Mouse (Mus musculus): ENCODE results near the gene Cox8b. TPM values are rescaled to one million over a fixed set of nuclear protein-coding genes. Genes with fewer than 3 reads are reported as not detected.

Gene Cox8b
- polyA plus RNA-seq, 1 experiment = not detected

DNA sequence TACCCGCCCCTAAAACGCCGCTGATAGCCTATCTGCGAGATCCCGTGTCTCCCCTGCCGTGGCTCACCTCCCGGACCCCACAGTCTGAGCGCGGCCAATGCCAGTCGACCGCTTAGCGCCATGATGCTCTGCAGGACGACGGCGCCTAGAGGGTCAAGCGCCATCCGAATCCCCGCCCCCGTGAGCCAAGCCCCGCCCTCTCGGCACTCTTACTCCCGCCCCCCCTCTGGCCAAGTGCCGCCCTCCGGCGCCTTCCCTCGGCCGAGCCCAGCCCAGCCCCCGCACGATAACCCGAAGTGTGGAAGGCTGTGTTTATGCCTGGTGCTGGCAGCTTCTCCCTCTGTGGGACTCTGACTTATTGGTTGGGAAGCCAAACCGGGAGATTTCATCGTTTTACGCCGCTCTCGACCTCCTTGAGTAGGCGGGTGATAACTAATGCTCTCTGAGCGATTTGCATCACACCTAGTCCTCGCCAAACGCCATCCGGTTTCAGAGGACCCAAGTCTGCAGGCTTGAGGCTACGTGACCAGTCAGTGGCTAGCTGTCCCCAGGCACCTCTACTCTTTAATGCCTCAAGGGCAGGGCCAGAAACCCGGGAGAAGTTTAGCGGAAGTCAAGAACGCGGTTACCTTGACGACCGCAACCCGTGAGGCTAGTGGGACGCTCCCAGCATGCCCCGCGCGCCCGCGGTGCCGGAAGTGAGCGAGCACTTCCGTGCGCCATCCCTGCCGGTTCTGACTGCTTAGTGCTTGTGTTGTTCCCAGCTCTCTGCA, 18.4 kb downstream of the Cox8b start, which contains the start of the genes Psmd13 and Sirt3:
Gene Psmd13, plus strand, starts transcription at position 273 of the 773 bp plus-strand sequence.
Gene Sirt3, minus strand, starts transcription at position 614 of the 773 bp plus-strand sequence.
- Histone ChIP-seq H3K27me3 (ENCODE audit: control insufficient read depth) (no peaks in the 10 kb centered on the region), H3K9me3 (ENCODE audit: control insufficient read depth, low read length) (no peaks in the 10 kb centered on the region), H3K36me3 (ENCODE audit: control insufficient read depth) (peaks cover 53% of the 10 kb centered on the region), H3K4me1 (ENCODE audit: control insufficient read depth) (peaks cover 50% of the 10 kb centered on the region), H3K4me3 (replicated peaks) (peak within 1 kb of the TSS; percentile 87)
- TF ChIP-seq GATA1 (IDR thresholded peaks at IDR 0.05; ENCODE audit: low read length) (no peak), TAL1 (IDR thresholded peaks at IDR 0.05; ENCODE audit: low read length) (no peak)

DNA sequence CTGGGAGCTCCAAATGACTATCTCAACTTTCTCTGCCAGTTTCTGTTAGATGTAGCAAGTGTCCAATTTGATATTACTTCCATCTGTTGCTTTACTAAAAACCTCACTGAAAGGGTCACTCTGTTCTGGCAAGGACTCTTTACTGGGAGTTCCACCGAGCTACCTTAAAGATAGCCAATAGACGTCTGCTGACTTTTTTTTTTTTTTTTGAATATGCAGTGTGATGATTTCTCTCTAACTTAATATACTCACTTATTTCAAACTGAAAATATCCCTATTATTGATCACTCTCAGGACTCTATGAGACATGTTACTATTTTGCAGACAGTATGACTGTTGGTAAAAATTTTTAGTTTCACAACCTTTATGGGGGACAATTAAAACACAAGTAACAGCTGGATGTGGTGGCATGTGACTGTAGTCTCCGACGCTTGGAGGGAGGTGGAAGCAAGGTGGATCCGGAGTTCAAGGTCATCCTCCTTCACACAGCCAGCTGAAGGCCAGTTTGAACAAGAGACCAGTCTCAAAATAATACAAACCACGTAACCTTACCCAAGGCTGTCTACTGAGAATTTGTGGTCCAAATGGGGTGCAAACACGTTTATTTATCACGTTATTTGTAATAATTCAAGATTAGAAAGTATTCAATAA, 19.3 kb downstream of the Cox8b start:
- Histone ChIP-seq H3K4me3 (replicated peaks) (peak overlapping the region; percentile 87), H3K9me3 (ENCODE audit: control insufficient read depth, low read length) (no peaks in the 10 kb centered on the region), H3K4me1 (ENCODE audit: control insufficient read depth) (peaks cover 50% of the 10 kb centered on the region), H3K27me3 (ENCODE audit: control insufficient read depth) (no peaks in the 10 kb centered on the region), H3K36me3 (ENCODE audit: control insufficient read depth) (peaks cover 53% of the 10 kb centered on the region)
- TF ChIP-seq TAL1 (IDR thresholded peaks at IDR 0.05; ENCODE audit: low read length) (no peak), GATA1 (IDR thresholded peaks at IDR 0.05; ENCODE audit: low read length) (no peak)

DNA sequence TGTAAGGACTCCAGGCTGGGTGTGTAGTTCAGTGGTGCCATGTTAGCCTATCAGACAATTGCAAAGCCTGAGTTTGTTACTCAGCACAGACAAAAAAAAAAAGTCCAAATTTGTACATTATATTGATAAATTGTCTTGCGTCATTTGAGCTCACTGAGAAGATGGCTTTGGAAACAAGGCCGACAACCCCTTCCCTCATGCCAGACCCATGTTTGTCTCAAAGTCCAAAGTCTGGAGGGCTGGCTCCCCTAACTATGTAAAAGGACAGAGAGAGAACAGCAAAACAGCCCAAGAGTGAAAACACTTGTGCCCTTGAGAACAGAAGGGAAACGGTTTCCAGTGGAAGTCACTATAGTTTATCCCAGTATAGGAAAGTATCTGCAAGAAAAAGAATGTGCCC, 19.8 kb downstream of the Cox8b start:
- Histone ChIP-seq H3K36me3 (ENCODE audit: control insufficient read depth) (peaks cover 52% of the 10 kb centered on the region), H3K9me3 (ENCODE audit: control insufficient read depth, low read length) (no peaks in the 10 kb centered on the region), H3K4me1 (ENCODE audit: control insufficient read depth) (peaks cover 50% of the 10 kb centered on the region), H3K27me3 (ENCODE audit: control insufficient read depth) (no peaks in the 10 kb centered on the region), H3K4me3 (replicated peaks) (peak overlapping the region; percentile 87)
- no peak for TF ChIP-seq TAL1 (IDR thresholded peaks at IDR 0.05; ENCODE audit: low read length)
- TF ChIP-seq GATA1 (IDR thresholded peaks at IDR 0.05; ENCODE audit: low read length) = no peak

DNA sequence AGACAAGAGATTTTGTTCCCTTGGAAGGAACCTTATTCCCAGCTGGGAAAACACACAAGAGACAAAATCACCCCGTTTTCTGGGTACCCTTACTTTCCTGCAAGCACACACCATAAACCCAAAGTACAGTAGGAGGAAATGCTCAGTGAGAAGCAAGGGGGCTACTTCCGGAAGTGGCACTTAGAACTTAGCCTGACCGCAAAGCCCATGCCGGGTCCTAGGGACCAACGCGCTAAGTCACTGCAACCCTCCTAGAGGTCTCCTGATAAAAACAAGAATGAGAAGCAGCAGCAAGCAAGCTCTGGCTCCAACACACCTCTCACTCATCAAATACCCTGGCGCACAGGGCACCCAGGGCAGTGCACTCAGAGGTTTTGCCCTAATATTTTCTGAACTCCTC, 20.9 kb downstream of the Cox8b start:
- Histone ChIP-seq H3K36me3 (ENCODE audit: control insufficient read depth) (peaks cover 53% of the 10 kb centered on the region), H3K27me3 (ENCODE audit: control insufficient read depth) (no peaks in the 10 kb centered on the region), H3K4me1 (ENCODE audit: control insufficient read depth) (peaks cover 50% of the 10 kb centered on the region), H3K4me3 (replicated peaks) (peak overlapping the region; percentile 29), H3K9me3 (ENCODE audit: control insufficient read depth, low read length) (no peaks in the 10 kb centered on the region)
- TF ChIP-seq GATA1 (IDR thresholded peaks at IDR 0.05; ENCODE audit: low read length) (no peak), TAL1 (IDR thresholded peaks at IDR 0.05; ENCODE audit: low read length) (no peak)

- Histone ChIP-seq H3K9me3 (ENCODE audit: control insufficient read depth, low read length) (no peaks in the 10 kb centered on the region), H3K27me3 (ENCODE audit: control insufficient read depth) (no peaks in the 10 kb centered on the region), H3K4me3 (replicated peaks) (no peak overlapping the region), H3K4me1 (ENCODE audit: control insufficient read depth) (peaks cover 36% of the 10 kb centered on the region), H3K36me3 (ENCODE audit: control insufficient read depth) (peaks cover 57% of the 10 kb centered on the region)
- TF ChIP-seq GATA1 (IDR thresholded peaks at IDR 0.05; ENCODE audit: low read length) (no peak), TAL1 (IDR thresholded peaks at IDR 0.05; ENCODE audit: low read length) (no peak)
Observed at GRCm38 (mm10) chr7:140877364-140877763, 22.9 kb downstream of the Cox8b start.

DNA sequence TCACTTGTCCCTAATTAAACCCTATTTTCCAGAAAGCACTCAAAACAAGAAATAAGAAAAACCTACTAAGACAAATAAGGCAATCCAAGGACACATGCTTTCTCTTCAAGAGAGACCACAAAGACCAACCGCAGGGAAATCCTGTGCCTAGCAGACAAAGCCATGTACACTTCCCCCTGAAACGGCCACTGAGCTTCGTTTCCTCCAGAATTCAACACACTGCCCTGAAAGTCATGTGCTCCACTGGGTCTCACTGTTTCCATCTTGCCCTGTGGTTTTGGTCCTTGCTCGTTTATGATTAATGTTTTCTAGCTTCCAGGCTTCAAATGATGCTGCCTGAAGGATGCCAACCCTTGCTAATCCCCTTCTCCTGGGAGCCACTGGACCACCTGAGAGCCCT, 26.0 kb downstream of the Cox8b start:
- H3K4me1 ChIP-seq (ENCODE audit: control insufficient read depth) = peaks cover 12% of the 10 kb centered on the region

DNA sequence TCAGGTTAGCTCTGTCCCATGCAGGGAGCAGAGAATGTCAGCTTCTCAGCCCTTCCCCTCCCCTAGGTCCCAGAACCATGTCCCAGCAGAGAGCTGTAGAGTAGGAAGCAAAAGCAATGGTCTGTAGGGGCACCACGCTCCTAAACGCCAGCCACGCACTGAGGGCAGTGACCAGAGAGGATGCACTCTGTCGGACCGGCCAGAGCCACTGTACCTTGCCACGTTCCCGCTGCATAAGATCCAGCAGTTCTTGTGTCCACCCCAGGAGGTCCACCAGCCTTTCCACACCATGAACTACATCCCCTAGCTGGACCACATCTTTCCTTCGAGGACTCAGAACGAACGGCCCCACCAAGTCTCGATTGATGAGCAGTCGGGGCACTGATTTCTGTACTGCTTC, 35.5 kb downstream of the Cox8b start:
- TF ChIP-seq TAL1 (IDR thresholded peaks at IDR 0.05; ENCODE audit: low read length) = no peak
- TF ChIP-seq GATA1 (IDR thresholded peaks at IDR 0.05; ENCODE audit: low read length) = no peak
- H3K36me3 ChIP-seq (ENCODE audit: control insufficient read depth) = peaks cover 94% of the 10 kb centered on the region
- H3K4me1 ChIP-seq (ENCODE audit: control insufficient read depth) = no peaks in the 10 kb centered on the region
- H3K4me3 ChIP-seq (replicated peaks) = no peak overlapping the region
- H3K9me3 ChIP-seq (ENCODE audit: control insufficient read depth, low read length) = no peaks in the 10 kb centered on the region
- no peaks in the 10 kb centered on the region for H3K27me3 ChIP-seq (ENCODE audit: control insufficient read depth)

More for the DNA sequence above, 26.0 kb downstream of the Cox8b start:
- Histone ChIP-seq H3K4me3 (replicated peaks) (no peak overlapping the region), H3K27me3 (ENCODE audit: control insufficient read depth) (no peaks in the 10 kb centered on the region), H3K9me3 (ENCODE audit: control insufficient read depth, low read length) (no peaks in the 10 kb centered on the region), H3K36me3 (ENCODE audit: control insufficient read depth) (peaks cover 76% of the 10 kb centered on the region)
- TF ChIP-seq GATA1 (IDR thresholded peaks at IDR 0.05; ENCODE audit: low read length) (no peak), TAL1 (IDR thresholded peaks at IDR 0.05; ENCODE audit: low read length) (no peak)

DNA sequence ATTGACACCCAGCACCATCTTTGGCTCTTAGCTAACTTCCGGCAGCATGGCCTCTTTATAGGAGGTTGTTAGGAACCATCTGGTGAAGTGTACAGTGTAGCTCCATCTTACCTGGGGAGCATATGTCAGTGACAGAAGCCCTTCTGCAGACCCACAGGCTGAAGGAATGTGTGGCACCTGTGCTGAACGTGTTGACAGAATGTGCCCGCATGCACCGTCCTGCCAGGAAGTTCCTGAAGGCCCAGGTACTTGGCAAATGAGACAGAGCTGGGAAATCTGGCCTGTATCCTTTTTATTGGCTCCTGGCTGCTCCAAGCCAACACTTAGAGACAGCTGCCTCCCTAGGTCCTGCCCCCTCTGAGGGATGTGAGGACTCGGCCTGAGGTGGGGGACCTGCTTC, 39.5 kb downstream of the Cox8b start:
- Histone ChIP-seq H3K4me3 (replicated peaks) (no peak overlapping the region), H3K9me3 (ENCODE audit: control insufficient read depth, low read length) (no peaks in the 10 kb centered on the region), H3K27me3 (ENCODE audit: control insufficient read depth) (no peaks in the 10 kb centered on the region), H3K4me1 (ENCODE audit: control insufficient read depth) (peaks cover 32% of the 10 kb centered on the region), H3K36me3 (ENCODE audit: control insufficient read depth) (peaks cover 78% of the 10 kb centered on the region)
- TF ChIP-seq TAL1 (IDR thresholded peaks at IDR 0.05; ENCODE audit: low read length) (no peak), GATA1 (IDR thresholded peaks at IDR 0.05; ENCODE audit: low read length) (no peak)

- peaks cover 74% of the 10 kb centered on the region for H3K36me3 ChIP-seq (ENCODE audit: control insufficient read depth)
- H3K4me1 ChIP-seq (ENCODE audit: control insufficient read depth) = peaks cover 40% of the 10 kb centered on the region
Observed at GRCm38 (mm10) chr7:140859997-140860396, 40.2 kb downstream of the Cox8b start.

More at GRCm38 (mm10) chr7:140859997-140860396, 40.2 kb downstream of the Cox8b start:
- no peak overlapping the region for H3K4me3 ChIP-seq (replicated peaks)
- TF ChIP-seq TAL1 (IDR thresholded peaks at IDR 0.05; ENCODE audit: low read length) (no peak), GATA1 (IDR thresholded peaks at IDR 0.05; ENCODE audit: low read length) (no peak)
- no peaks in the 10 kb centered on the region for H3K9me3 ChIP-seq (ENCODE audit: control insufficient read depth, low read length)
- H3K27me3 ChIP-seq (ENCODE audit: control insufficient read depth) = no peaks in the 10 kb centered on the region

All from erythroblast, embryonic 14.5 days (primary cell).